Mouse (Mus musculus) thymus, adult 2 months (tissue): ENCODE measurements around the gene Ehbp1.

Experiments used
- CTCF ChIP-seq: fragments of 200-500 bp; IDR thresholded peaks from 2 replicates; pipeline ENCODE4 v1.5.1; 2012; ENCODE audit warnings: mild to moderate bottlenecking, control low read depth, low read length, moderate library complexity, borderline replicate concordance; ENCODE audit not compliant: control insufficient read depth, poor library complexity, insufficient read depth; ENCODE audit errors: extremely low read depth
- POLR2A ChIP-seq: fragments of 200-500 bp; IDR thresholded peaks from 2 replicates; pipeline ENCODE4 v1.6.1; 2012; ENCODE audit warnings: mild to moderate bottlenecking, low read length, control low read depth, moderate library complexity; ENCODE audit not compliant: control insufficient read depth, poor library complexity, insufficient read depth; ENCODE audit errors: extremely low read depth

DNA sequence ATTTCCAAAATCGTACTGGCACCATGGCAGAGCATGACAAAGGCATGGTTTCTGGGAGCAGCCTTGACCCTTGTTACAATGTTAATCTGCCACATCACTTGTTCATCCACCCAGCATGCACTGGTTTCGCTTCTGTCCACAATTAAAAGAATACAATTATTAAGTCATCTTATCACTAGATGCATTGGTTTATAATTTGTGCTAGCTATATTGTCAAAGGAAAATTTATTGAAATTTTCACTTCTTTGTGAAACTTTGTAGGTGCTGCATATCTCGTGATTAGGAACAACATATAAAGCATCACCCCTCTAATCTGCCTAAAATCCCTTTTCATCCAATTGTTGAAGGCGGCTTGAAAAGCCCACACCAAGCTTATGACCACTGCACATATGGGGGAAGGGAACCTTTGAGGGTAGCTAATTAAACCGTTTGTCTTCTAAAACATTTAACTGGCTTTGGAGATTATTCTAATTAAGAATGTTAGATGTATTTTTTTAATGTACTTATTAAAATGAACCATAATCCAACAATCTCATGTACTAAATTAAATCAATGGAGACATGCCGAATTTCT lies 302.2 kb downstream of the Ehbp1 start:
- no peak for TF ChIP-seq CTCF
- no peak for TF ChIP-seq POLR2A
